Mouse (Mus musculus) heart, adult 2 months (tissue): Measurements from ENCODE around the gene Slc27a2.

Experiments
- CTCF ChIP-seq: fragments of 200-600 bp; IDR thresholded peaks from 2 replicates; pipeline ENCODE4 v1.8.1; 2022; ENCODE audit warnings: antibody characterized with exemption, mild to moderate bottlenecking, moderate library complexity
- EP300 ChIP-seq: fragments of 200-500 bp; IDR thresholded peaks from 2 replicates; pipeline ENCODE4 v1.6.1; 2011; ENCODE audit warnings: low read depth, low read length, control low read depth; ENCODE audit not compliant: insufficient read depth

DNA sequence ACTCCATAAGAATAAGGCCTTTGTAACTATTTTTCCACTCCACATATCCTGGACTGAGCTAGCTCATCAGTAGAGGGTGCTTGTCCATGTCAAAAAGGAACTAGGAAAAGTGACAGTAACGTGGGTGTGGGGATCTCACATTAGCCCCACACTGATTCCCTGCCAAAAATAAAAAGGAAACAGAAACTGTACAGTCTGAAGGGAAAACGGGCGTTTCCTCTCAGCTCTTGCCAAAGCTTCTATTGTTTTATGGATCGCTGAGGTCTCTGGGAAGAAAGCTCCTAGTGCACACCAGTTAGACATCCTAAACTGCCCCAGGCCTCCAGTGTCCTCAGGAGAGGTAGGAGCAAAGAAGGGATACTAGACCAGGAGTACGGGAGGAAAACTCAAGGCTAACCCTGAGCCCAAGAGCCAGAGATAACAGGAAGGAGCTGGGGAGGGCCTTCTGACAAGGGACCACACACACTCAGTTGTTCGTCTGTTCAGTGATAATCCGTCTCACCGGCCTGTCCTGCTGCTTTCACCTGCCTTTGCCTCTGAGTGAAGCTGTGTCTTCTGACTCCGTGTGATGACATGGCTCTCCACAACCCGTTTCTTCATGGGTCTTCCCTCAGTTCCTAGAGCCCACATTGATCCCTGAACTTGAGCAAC lies 55.5 kb downstream of the Slc27a2 start:
- peak; percentile 14 for TF ChIP-seq CTCF
- no peak for TF ChIP-seq EP300
